Mouse (Mus musculus): Measurements from ENCODE around the gene Itga2b.
A peak's percentile ranks its signal among the peaks of the same experiment; 100 is the strongest.
"Not testable (repeated sequence)": the region's sequence is repeated elsewhere in the genome, so short reads cannot be mapped to it uniquely, and the experiment has no call there.

Itga2b gene

DNA sequence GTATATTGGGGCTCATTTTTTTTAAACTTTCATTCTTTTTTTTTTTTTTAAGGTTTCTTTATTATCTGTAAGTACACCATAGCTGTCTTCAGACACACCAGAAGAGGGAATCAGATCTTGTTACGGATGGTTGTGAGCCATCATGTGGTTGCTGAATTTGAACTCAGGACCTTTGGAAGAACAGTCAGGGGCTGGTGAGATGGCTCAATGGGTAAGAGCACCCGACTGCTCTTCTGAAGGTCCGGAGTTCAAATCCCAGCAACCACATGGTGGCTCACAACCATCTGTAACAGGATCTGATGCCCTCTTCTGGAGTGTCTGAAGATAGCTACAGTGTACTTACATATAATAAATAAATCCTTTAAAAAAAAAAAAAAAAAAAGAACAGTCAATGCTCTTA is 59.6 kb downstream of the Itga2b start:
- not testable (repeated sequence) for DNase-seq

DNA sequence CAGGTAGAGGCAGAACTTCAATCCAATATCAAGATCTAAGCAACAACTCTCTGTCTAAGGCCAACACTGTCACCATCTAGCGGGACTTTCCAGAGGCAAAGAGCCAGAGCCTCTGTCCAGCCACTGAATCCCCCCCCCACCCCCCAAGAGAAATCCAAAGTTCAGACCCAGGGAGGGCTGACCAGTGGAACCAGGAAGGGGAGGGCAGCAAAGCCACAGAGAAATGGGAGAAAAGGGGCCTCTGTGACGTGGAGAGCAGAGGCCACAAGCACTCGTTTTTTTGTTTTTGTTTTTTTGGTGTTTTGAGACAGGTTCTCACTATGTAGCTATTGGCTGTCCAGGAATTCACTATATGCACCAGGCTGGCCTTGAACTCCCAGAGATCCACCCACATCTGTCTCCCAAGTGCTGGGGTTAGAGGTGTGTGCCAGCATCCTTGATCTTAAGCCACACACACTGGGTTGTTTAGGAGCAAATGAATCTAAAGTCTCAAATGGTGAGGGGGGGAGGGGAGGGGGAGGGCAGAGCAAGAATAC is 60.1 kb downstream of the Itga2b start:
- DNase-seq: peak in 1 of 2 experiments; percentile 42

DNA sequence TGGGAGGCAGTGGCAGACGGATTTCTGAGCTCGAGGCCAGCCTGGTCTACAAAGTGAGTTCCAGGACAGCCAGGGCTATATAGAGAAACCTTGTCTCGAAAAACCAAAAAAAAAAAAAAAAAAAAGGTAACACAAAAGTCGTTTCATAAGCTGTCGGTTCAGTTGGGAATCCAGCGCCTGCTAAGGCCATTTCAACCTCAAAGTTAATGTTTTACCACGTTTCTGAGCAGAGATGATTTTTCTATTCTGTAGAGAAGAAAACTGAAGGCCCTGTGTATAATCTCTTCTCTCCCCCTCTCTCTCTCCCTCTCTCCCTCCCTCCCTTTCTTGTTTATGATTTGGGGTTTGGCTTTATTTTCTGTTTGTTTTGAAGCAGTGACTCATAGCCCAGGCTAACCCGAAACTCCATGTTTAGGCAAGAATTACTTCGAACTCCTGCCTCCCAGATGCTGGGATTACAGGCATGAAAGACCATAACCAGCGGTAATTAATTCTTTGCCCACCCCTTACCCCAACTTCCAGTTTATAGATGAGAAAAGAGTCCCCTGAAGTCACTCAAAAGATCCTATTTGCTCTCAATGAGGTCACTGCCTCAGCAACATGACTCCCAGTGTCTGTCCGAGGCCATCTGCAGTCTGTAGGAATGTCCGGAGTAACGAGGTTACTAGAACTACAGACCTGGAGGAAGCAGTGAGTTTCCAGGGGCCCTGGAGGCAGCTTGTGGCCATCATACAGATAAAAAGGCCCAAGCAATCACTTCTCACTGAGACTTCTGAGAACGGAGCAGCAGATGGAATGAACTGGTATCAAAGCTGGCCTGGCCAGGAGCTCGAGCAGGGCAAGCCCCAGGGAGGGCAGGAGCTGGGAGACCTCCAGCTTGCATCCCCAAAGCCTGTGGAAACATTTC is 60.8 kb downstream of the Itga2b start:
- peak in 1 of 2 experiments; percentile 61 for DNase-seq

DNA sequence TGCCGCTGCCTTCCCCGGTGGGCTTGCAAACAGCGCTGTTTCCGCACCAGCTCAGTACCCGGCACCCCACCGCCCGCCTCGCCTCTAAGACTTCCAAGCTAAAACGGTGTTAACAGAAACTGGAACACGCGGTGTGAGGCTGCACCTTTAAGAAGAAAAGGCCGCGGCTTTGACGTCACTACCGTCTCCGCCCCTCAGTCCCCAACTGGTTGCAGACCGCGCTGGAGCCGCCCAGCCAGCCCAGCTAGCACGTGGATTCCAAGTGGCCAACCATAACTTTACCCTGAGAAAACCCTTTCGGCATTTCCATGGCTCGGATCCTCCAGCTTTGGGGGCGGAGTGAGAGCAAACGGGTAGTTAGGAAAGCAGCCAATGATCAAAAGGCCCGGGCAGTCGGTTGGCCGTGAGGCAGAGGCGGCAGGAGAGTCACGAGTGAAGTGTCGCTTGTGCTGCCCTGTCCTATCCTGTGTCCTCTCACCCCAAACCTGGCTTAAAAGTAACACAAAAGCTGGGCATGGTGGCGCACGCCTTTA is 61.5 kb downstream of the Itga2b start:
- DNase-seq: peak; percentile 99

DNA sequence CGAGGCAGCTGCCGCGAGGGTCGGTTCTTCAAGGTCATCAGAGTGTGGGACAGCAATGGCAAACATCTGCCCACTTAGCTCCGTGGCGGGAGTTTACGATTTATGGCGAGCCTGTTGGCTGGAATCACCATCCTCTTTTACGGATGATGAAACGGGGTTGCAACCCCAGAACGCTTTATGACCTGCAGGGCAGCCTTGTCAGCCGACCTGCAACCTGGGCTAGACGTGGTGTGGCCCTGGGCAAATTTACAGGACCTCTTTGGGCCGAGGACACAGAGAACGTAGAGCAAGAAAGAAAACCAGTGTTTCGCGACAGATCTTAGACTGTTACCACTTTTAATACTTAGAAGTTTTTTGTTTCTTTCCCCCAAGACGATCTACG is 62.1 kb downstream of the Itga2b start, which contains the start of gene Slc25a39:
Slc25a39 (minus strand) TSS at position 113 of the 382 bp plus-strand sequence.
- DNase-seq: no peak

DNA sequence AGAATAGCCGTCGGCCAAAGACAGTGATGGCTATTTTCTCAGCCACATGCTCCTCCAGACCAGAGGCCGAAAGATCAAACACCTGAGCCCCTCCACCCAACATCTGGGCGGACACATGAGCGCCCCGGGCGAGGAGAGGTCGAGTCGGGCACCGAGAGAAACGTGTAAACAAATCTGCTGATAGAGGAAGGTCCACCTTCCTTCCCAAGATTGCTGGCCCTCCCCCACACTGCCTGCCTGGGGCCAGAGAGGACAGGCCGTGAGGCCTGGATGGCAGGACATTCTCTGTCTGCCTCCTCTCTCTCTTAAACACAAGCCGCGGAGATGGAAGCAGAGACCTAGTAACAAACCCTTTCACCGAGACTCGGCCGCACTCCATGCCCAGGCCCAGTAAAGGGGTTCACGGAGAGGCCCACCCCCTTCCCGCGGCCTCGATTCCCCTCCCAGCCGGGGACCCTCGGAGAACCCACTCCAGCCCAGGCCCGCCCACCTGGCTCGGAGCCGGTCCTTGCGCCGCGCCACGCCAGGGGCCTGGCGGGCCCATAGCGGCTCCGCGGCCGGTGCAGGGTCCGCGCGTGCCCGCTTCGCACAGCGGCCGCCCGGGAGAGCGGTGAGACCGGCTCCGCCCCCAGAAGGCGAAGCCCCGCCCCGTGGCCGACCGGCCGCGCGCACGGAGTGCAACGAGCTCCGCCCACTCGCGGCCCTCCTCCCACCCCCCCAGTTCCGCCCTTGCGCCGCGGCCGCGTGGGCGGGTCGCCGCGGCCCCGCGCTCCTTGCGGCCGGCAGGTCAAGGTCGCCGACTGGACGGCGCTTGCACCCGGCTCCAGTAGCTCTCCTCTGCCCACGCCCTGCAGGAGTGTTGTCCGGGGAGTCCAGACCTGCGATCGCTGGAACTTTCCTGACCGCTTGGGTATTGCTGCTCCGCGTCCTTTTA is 62.8 kb downstream of the Itga2b start:
- DNase-seq: peak; percentile 87 to 90

DNA sequence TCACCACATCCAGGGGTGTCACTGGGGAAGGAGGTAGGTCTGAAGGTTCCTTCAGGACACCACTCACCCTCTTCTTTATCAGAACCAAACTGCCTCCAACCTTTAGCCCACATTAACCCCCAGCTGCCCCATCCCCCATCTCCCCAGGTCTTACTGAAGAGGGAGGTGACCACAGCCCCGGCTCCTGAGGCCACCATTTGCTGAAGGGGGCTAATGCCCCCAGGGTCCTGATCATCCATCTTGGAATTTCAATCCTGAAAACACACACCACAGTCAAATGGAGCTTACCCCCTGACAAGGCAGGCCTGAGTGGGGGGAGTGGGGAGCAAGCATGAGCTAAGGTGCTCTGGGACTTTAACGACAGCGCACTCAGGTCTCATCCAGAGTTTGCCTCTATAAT is 63.5 kb downstream of the Itga2b start:
- DNase-seq: no peak

DNA sequence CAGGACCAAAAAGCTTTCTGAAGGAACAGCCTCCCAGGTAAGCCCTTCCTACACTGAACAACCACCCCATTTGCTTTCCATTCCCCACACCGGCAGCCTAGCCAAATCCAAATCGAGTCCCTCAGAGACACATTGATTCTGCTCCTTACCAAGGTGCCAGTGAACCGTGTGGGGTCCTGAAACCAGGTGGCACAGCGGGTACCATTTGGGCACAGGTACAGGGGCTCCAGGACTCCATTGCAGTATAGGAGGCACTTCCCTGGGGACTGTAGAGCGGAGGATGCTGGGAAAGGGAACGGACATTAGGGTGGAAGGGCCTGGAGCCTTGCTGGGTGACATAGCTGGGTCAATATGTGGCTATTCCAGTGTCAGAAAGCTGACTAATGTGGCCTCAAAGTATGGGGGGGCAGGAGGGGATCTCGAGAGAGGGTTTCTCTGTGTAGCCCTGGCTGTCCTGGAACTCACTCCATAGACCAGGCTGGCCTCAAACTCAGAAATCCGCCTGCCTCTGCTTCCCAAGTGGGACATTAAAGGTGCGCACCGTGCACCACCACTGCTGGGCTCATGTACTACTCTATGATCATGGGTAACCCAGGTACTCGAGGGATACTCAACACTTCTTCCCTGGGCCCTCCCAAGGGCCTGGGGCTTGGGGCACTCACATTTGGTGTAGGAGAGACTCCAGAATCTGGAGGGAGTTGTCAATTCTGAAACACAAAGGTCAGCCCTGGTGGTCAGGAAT is 64.2 kb downstream of the Itga2b start:
- no peak for DNase-seq

DNA sequence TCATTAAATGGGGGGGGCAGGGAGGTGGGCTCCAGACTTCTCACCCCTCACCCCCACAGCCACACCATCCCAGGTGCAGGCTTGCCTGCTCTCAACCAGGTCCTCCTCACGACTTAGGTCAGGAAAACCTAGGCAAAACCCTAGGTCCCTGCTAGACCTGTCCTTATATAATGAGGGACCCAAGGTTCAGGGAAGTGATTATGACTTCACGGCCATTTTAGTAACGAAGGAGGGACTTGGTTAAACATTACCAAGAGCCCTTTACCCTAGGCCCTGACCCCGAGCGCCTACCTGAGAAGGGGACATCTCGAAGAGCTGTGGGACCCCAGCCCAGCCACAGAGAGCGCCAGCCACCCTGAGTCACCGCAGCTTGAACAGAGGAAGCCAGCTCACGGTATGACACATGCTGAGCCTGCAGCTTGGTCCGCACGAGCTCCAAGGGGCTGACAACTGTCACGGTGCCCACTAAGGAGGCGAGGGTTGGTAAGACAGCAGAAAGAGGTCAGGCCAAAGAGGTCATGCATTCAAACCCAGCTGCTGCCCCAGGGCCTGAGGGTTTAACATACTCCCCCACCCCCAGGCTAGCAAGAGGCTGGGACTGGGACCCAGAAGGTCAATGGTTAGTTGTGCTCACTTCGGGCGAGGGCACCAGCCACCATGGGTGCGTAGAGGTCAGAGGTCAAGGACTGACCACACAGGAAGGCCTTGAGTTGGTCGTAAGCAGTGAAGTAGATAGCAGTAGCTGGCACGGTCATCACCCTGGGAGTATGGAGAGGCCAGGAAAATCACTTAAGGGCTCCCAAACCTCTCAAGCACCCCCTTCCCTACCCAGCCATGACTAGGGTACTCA is 65.5 kb downstream of the Itga2b start:
- peak; percentile 58 to 73 for DNase-seq

DNA sequence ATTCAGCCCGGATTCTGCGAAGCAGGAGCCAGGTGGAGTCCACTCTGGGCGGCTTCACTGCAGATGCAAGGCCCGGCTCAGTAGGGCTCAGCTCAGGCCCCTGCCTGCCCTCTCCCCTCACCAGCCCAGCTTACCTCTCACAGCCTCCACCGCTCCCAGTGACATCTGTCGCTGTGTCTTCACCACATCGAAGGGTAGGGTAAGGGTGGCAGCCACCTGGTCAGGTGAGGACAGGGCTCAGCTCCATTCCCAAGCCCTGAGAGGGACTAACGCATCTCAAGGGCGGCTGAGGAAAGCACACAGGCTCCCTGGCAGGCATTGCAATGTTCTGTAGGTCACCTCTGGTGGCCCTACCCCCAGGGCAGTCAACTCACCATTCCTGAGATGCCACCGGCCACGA is 66.3 kb downstream of the Itga2b start:
- no peak for DNase-seq
